Mouse (Mus musculus): ENCODE data around the gene Purb.
"Not testable (repeated sequence)": the region's sequence is repeated elsewhere in the genome, so short reads cannot be mapped to it uniquely, and the experiment has no call there.

Purb gene

GRCm38 (mm10) chr11:6443727-6444076, 32.0 kb downstream of the Purb start:
- no peak for DNase-seq

DNA sequence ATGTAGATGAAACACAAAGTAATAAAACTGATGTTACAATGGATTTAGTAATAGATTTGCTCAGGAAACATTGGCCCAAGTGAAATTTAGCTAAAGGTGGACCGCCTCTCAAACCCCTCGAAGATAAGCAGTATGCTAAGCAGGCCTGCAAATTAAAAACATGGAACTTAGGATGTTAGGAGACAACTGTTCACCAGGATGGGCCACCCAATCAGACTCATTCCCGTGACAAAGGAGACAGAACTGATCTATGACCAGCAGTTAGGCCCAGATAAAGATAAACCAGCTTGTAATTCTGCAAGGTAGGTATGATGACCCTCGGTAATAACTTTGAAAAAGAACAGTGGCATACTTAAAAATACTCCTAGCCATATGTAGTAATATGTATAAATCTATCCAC, 32.6 kb downstream of the Purb start:
- DNase-seq, result no peak

DNA sequence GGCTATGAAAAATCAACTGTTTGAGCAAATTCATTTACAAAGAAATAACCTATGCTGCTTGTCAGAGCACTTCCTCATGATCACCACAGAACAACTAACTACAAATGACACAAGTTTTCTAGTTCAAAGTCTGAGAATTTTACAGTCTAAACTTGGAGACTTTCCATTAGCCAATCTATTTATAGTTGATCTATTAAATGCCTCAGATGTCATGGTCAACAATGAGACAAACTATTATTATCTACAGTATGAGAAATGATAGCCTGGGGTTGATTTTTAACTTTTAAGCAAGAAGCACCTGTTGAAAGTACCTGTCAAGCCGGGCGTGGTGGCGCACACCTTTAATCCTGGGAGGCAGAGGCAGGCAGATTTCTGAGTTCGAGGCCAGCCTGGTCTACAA, 33.2 kb downstream of the Purb start:
- peak in 1 of 2 experiments; percentile 23 for DNase-seq

GRCm38 (mm10) chr11:6440171-6440570, 35.5 kb downstream of the Purb start:
- no peak for DNase-seq

GRCm38 (mm10) chr11:6437667-6438066, 38.0 kb downstream of the Purb start:
- no peak for DNase-seq

GRCm38 (mm10) chr11:6436442-6436841, 39.3 kb downstream of the Purb start:
- peak; percentile 64 to 86 for DNase-seq

GRCm38 (mm10) chr11:6430186-6430585, 45.5 kb downstream of the Purb start:
- no peak for DNase-seq

GRCm38 (mm10) chr11:6420722-6421350, 54.9 kb downstream of the Purb start:
- DNase-seq, result no peak

GRCm38 (mm10) chr11:6420283-6420703, 55.4 kb downstream of the Purb start:
- no peak for DNase-seq

DNA sequence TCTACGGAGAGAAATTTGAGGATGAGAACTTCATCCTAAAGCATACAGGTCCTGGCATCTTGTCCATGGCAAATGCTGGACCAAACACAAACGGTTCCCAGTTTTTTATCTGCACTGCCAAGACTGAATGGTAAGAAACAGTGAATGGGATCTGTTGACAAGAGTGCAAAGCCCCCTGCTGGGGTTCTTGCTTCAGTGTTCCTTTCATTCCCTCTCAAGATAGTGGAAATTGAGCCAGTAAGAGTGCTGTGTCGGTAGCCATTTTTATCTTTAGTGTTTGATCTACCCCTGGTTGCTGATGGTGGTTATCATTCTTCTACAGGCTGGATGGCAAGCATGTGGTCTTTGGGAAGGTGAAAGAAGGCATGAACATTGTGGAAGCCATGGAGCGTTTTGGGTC, 56.6 kb downstream of the Purb start:
- not testable (repeated sequence) for DNase-seq

GRCm38 (mm10) chr11:6418751-6419150, 57.0 kb downstream of the Purb start:
- DNase-seq, result no peak
